Mouse (Mus musculus): ENCODE results near the gene Them5.

- TF ChIP-seq CTCF (IDR thresholded peaks at IDR 0.05; ENCODE audit: low read depth, low read length) = no peak
- TF ChIP-seq POLR2A (IDR thresholded peaks at IDR 0.05; ENCODE audit: extremely low read depth, insufficient read depth, low read length) = no peak
Observed at GRCm38 (mm10) chr3:94374636-94375035, 32.7 kb downstream of the Them5 start.
